Mouse (Mus musculus): ENCODE results near the gene A930004D18Rik. TPM values are rescaled to one million over a fixed set of nuclear protein-coding genes. Genes with fewer than 3 reads are reported as not detected.
A peak's percentile ranks its signal among the peaks of the same experiment; 100 is the strongest.

A930004D18Rik gene
- polyA plus RNA-seq, 1 experiment from 2014 or later = 9.4 TPM

- ATAC-seq (ENCODE audit: low FRiP score, low TSS enrichment) (no peak), DNase-seq (ENCODE audit: low spot score) (no peak)
- Histone ChIP-seq H3K9ac (ENCODE audit: low read length) (no peak overlapping the region), H3K27me3 (ENCODE audit: control insufficient read depth, insufficient read depth, low read length) (no peaks in the 10 kb centered on the region), H3K4me3 (ENCODE audit: low read depth, low read length) (no peak overlapping the region), H3K27ac (replicated peaks) (no peak overlapping the region), H3K4me2 (replicated peaks; ENCODE audit: low read depth) (no peak overlapping the region), H3K36me3 (ENCODE audit: control insufficient read depth, insufficient read depth, low read length) (no peaks in the 10 kb centered on the region), H3K4me1 (replicated peaks; ENCODE audit: control insufficient read depth, insufficient read depth) (no peaks in the 10 kb centered on the region), H3K9me3 (ENCODE audit: control insufficient read depth, low read length) (no peaks in the 10 kb centered on the region)
- whole genome bisulfite sequencing = 87% methylated on average over 10 of the region's 10 CpGs
- no peak for TF ChIP-seq EP300 (optimal IDR thresholded peaks at IDR 0.05)
- no peak for TF ChIP-seq CTCF (IDR thresholded peaks at IDR 0.05; ENCODE audit: low read depth)
Measured at GRCm38 (mm10) chr2:18033166-18034108, 4.1 kb downstream of the A930004D18Rik start.

GRCm38 (mm10) chr2:18032538-18032895 is 5.0 kb downstream of the A930004D18Rik start:
- Histone ChIP-seq H3K4me1 (replicated peaks; ENCODE audit: control insufficient read depth, insufficient read depth) (no peaks in the 10 kb centered on the region), H3K4me3 (ENCODE audit: low read depth, low read length) (no peak overlapping the region), H3K9ac (ENCODE audit: low read length) (no peak overlapping the region), H3K9me3 (ENCODE audit: control insufficient read depth, low read length) (no peaks in the 10 kb centered on the region), H3K36me3 (ENCODE audit: control insufficient read depth, insufficient read depth, low read length) (no peaks in the 10 kb centered on the region), H3K27ac (replicated peaks) (no peak overlapping the region), H3K27me3 (ENCODE audit: control insufficient read depth, insufficient read depth, low read length) (no peaks in the 10 kb centered on the region), H3K4me2 (replicated peaks; ENCODE audit: low read depth) (no peak overlapping the region)
- no peak for DNase-seq (ENCODE audit: low spot score)
- no peak for TF ChIP-seq EP300 (optimal IDR thresholded peaks at IDR 0.05)
- TF ChIP-seq CTCF (IDR thresholded peaks at IDR 0.05; ENCODE audit: low read depth) = no peak
- ATAC-seq (ENCODE audit: low FRiP score, low TSS enrichment) = no peak
- 86% methylated on average over 5 of the region's 5 CpGs for WGBS

- ATAC-seq (ENCODE audit: low FRiP score, low TSS enrichment) (no peak), DNase-seq (ENCODE audit: low spot score) (peak; percentile 67)
Measured at GRCm38 (mm10) chr2:18031831-18032537, 5.6 kb downstream of the A930004D18Rik start.

GRCm38 (mm10) chr2:18031271-18031821 is 6.2 kb downstream of the A930004D18Rik start:
- no peak for ATAC-seq (ENCODE audit: low FRiP score, low TSS enrichment)

More at GRCm38 (mm10) chr2:18031831-18032537, 5.6 kb downstream of the A930004D18Rik start:
- TF ChIP-seq EP300 (optimal IDR thresholded peaks at IDR 0.05) (no peak), CTCF (IDR thresholded peaks at IDR 0.05; ENCODE audit: low read depth) (no peak)
- no peaks in the 10 kb centered on the region for H3K9me3 ChIP-seq (ENCODE audit: control insufficient read depth, low read length)
- no peaks in the 10 kb centered on the region for H3K4me1 ChIP-seq (replicated peaks; ENCODE audit: control insufficient read depth, insufficient read depth)
- H3K27ac ChIP-seq (replicated peaks) = no peak overlapping the region
- H3K9ac ChIP-seq (ENCODE audit: low read length) = peak overlapping the region; percentile 80
- H3K27me3 ChIP-seq (ENCODE audit: control insufficient read depth, insufficient read depth, low read length) = no peaks in the 10 kb centered on the region
- peak overlapping the region; percentile 89 for H3K4me2 ChIP-seq (replicated peaks; ENCODE audit: low read depth)
- H3K4me3 ChIP-seq (ENCODE audit: low read depth, low read length) = peak overlapping the region; percentile 50
- WGBS = 14% methylated on average over 34 of the region's 34 CpGs
- no peaks in the 10 kb centered on the region for H3K36me3 ChIP-seq (ENCODE audit: control insufficient read depth, insufficient read depth, low read length)

GRCm38 (mm10) chr2:18030581-18030980 is 7.0 kb downstream of the A930004D18Rik start:
- WGBS = 78% methylated on average over 8 of the region's 8 CpGs
- Histone ChIP-seq H3K9ac (ENCODE audit: low read length) (no peak overlapping the region), H3K4me3 (ENCODE audit: low read depth, low read length) (no peak overlapping the region), H3K36me3 (ENCODE audit: control insufficient read depth, insufficient read depth, low read length) (no peaks in the 10 kb centered on the region), H3K27ac (replicated peaks) (no peak overlapping the region), H3K4me2 (replicated peaks; ENCODE audit: low read depth) (no peak overlapping the region; the same call in 1 of the 2 replicates), H3K4me1 (replicated peaks; ENCODE audit: control insufficient read depth, insufficient read depth) (no peaks in the 10 kb centered on the region), H3K27me3 (ENCODE audit: control insufficient read depth, insufficient read depth, low read length) (no peaks in the 10 kb centered on the region), H3K9me3 (ENCODE audit: control insufficient read depth, low read length) (no peaks in the 10 kb centered on the region)
- no peak for TF ChIP-seq EP300 (optimal IDR thresholded peaks at IDR 0.05)
- no peak for TF ChIP-seq CTCF (IDR thresholded peaks at IDR 0.05; ENCODE audit: low read depth)
- no peak for ATAC-seq (ENCODE audit: low FRiP score, low TSS enrichment)
- no peak for DNase-seq (ENCODE audit: low spot score)

More at GRCm38 (mm10) chr2:18031271-18031821, 6.2 kb downstream of the A930004D18Rik start:
- no peaks in the 10 kb centered on the region for H3K27me3 ChIP-seq (ENCODE audit: control insufficient read depth, insufficient read depth, low read length)
- peak; percentile 44 for DNase-seq (ENCODE audit: low spot score)
- H3K9ac ChIP-seq (ENCODE audit: low read length) = peak overlapping the region; percentile 80
- WGBS = 26% methylated on average over 26 of the region's 26 CpGs
- no peaks in the 10 kb centered on the region for H3K36me3 ChIP-seq (ENCODE audit: control insufficient read depth, insufficient read depth, low read length)
- no peak overlapping the region for H3K27ac ChIP-seq (replicated peaks)
- no peaks in the 10 kb centered on the region for H3K9me3 ChIP-seq (ENCODE audit: control insufficient read depth, low read length)
- TF ChIP-seq EP300 (optimal IDR thresholded peaks at IDR 0.05) = no peak
- TF ChIP-seq CTCF (IDR thresholded peaks at IDR 0.05; ENCODE audit: low read depth) = no peak
- no peaks in the 10 kb centered on the region for H3K4me1 ChIP-seq (replicated peaks; ENCODE audit: control insufficient read depth, insufficient read depth)
- H3K4me2 ChIP-seq (replicated peaks; ENCODE audit: low read depth) = peak overlapping the region; percentile 89
- H3K4me3 ChIP-seq (ENCODE audit: low read depth, low read length) = peak overlapping the region; percentile 50

Measured in stomach, postnatal 0 days (tissue).